Mouse (Mus musculus) lung, postnatal 4 days (tissue): Measurements from ENCODE around the gene Zbtb43.

Experiments used
- DNase-seq, 2 experiments: peaks; one replicate each; pipeline ENCODE4 v3.0.0; 2021

The Zbtb43 gene

DNA sequence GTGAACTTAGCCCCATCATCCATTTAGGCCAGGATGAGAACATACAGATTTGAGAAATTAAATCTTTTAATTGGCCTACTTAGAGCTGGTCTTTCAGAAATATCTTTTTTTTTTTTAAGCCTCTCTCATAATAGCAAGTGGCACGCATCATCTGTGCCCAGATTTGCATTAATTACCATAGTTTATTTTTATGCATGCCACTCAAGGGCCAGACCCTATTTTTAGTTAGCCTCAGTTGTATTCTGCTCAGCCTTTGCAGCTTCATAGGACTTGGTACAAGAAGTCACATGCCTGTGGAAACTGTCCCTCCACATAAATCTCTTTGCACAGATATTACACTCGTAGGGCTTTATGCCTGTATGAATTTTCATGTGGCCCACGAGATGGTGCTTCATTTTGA, 14.9 kb downstream of the Zbtb43 start:
- no peak for DNase-seq

DNA sequence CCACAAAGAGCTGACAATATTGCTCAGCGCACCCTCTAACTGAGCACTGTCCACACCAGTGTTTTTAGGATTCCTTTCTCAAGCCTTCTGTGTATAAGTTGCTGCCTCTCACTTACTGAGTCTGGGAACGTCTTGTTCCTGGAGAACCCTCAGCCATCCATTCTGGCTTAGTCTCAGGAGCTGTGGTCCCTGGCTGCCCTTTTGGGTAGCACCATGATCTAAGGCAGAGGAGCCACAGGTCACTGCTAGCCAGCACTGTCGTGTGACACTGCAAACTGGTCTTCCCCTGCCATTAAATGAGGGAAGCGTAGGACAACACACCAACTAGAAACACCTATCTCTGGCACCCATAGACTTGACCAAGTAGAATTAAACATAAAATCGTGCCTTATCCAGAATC, 15.6 kb downstream of the Zbtb43 start:
- DNase-seq = no peak

- DNase-seq = peak; percentile 59 to 84
Observed at GRCm38 (mm10) chr2:33452140-33452539, 16.2 kb downstream of the Zbtb43 start.

GRCm38 (mm10) chr2:33451038-33451978, 17.1 kb downstream of the Zbtb43 start:
- DNase-seq = no peak

DNA sequence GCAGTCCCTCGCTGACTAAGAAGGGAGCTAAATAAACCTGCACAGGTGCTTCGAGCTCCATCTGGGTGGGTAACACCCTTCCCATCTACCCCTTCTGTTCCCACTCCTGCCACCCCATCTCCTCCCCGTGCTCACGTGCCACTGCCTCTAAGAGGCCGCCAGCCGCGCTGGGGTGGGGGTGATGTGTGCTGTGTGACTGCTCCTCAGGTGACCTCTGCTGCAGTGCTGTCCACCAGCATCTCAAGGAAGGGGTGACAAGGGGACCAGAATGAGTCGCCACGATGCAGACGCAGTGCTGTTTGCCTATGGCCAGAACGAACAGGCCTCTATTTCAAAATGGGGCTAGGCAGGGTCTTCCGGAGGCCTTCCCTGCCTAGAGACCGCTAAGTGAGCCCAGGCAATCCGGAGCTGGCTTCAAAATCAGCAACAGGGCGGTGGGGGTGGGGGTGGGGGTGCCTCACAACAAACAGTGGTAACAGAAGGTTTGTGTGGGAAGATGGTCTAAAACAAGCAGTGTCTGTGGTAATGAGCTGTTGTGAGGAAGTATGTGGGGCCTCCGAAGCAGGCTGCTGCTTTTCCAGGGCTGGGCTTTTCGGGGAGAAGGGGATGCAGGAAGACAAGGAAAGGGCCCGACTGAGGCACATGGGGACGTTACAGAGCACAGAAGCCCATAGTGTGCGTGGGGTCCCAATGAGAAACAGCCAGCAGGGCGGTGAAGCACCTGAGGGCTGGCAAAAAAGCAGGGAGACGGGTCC, 19.1 kb downstream of the Zbtb43 start:
- DNase-seq = no peak

- DNase-seq = no peak
Observed at GRCm38 (mm10) chr2:33446796-33447195, 21.6 kb downstream of the Zbtb43 start.

DNA sequence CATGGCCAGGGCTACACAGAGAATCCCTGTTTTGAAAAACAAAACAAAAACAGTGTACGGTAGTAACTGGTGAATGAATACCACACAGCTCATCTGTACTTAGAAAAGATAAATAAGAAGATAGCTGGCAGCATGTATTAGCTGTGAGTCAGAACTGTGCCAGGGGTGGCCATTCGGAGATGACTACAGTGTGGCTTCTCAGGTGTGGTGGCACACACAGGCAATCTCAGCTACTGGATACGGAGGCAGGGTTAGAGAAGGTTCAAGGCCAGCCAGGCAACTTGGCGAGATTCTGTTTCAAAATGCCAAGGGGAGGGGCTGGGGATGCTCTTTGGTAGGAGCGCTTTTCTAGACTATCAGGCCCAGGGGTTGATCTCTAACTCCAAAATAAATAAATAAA, 22.6 kb downstream of the Zbtb43 start:
- no peak for DNase-seq

GRCm38 (mm10) chr2:33444862-33445261, 23.5 kb downstream of the Zbtb43 start:
- no peak for DNase-seq

- DNase-seq = peak; percentile 90 to 94
Observed at GRCm38 (mm10) chr2:33444358-33444757, 24.0 kb downstream of the Zbtb43 start.

- no peak for DNase-seq
Observed at GRCm38 (mm10) chr2:33442701-33443100, 25.7 kb downstream of the Zbtb43 start.

DNA sequence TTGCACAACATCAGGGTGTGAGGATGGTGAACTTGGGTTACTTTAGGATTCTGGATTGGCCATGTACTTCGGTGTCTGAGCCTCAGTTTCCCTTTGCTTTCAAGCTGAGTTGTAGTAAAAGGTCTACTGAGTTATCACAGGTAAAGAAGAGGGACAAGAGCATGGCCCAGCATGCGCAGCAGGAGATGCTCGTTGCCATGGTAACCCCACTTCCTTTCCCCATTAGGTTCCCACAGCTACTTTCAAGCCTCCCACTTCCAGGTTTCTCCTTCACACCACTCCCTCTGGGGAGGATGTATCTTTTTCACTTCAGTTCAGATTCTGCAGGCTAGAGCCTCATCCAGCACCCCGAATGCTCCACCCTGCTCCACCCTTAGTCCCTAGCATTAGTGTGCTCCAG, 27.5 kb downstream of the Zbtb43 start:
- no peak for DNase-seq

DNA sequence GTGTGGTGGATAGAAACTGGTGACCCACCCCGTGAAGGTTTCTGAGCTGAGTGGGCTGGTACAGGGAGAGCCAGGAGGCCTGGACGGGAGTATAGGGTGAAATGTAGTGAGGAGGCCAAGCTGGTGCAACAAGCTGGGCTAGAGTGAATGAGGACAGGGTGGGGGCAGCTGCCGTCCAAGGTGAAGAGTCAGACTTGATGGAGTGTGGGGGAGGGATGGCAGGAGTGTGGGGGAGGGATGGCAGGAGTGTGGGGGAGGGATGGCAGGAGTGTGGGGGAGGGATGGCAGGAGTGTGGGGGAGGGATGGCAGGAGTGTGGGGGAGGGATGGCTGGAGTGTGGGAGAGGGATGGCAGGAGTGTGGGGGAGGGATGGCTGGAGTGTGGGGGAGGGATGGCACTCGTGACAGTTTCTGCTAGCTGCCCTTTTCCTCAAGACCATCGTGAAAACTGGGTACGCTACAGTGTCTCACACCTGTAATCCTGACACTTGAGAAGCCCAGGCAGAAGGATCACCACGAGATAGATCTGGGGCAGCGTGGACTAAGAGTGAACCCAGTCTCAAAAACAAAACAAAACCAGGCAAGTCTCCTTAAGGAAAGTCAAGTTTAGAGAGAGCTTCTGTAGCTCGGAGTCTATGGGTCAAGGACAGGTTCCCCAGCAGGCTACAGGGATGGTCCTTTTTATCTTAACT, 28.2 kb downstream of the Zbtb43 start:
- DNase-seq = no peak

DNA sequence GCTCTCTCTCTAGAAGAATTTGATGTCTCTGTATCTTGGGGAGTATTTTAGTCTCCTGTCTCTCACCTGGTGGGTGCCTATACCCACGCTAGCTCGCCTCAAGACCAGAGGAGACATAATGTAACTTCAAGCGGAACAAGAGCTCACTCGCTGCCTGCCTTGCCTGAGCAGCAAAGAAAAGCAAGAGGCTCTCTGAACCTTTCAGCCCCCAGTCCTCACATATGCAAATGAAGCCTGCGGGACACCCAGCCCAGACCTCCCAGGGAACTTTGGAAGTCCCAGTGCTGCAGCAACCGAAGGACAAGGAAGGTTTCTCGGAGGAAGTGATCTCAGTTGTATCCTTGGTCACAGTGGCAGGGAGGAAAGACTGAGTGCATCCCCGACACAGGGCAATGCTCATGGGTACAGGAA, 28.9 kb downstream of the Zbtb43 start:
- DNase-seq = no peak

DNA sequence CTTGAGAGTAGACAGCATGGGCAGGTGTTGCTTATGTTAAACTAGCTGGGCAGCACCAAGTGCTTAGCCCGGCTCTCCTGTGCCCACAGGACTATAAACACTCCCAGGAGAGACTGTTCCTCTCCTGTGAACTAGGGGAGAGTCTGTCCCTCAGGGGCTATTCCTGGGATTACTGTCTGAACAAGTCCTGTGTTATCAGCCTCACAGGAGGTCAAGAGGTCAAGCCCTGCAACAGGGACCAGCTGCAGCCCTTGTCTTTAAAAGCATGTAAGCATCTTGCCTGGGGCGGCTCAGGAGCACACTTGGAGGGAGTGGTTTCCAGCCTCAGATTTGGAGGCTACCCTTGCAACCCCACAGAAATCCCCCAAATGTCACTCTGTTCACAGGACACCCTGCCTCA, 30.0 kb downstream of the Zbtb43 start:
- DNase-seq = no peak

DNA sequence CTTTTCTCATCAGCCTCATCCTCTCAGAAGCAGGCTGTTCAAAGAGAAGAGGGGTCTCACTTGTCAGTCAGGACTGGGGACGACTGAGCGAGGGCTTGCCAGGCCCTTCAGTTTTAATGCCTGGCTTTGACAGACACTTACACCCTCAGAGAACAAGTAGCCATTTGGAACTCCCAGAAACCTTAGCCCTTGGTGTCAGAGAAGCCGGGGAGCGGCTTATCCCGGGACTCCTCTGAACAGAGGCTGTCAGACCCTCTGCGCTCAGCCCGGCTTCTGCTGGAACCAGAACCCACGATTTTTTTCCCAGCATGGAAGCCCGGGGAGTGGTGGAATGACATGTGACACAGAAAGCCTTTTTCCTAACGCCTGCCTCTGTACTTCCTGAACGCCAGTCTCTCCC, 31.2 kb downstream of the Zbtb43 start:
- no peak for DNase-seq

GRCm38 (mm10) chr2:33436035-33436580, 32.3 kb downstream of the Zbtb43 start:
- DNase-seq = peak; percentile 36 to 53

GRCm38 (mm10) chr2:33435036-33435650, 33.2 kb downstream of the Zbtb43 start:
- peak in 1 of 2 experiments; percentile 16 for DNase-seq

GRCm38 (mm10) chr2:33432877-33433276, 35.5 kb downstream of the Zbtb43 start:
- DNase-seq = peak in 1 of 2 experiments; percentile 64

DNA sequence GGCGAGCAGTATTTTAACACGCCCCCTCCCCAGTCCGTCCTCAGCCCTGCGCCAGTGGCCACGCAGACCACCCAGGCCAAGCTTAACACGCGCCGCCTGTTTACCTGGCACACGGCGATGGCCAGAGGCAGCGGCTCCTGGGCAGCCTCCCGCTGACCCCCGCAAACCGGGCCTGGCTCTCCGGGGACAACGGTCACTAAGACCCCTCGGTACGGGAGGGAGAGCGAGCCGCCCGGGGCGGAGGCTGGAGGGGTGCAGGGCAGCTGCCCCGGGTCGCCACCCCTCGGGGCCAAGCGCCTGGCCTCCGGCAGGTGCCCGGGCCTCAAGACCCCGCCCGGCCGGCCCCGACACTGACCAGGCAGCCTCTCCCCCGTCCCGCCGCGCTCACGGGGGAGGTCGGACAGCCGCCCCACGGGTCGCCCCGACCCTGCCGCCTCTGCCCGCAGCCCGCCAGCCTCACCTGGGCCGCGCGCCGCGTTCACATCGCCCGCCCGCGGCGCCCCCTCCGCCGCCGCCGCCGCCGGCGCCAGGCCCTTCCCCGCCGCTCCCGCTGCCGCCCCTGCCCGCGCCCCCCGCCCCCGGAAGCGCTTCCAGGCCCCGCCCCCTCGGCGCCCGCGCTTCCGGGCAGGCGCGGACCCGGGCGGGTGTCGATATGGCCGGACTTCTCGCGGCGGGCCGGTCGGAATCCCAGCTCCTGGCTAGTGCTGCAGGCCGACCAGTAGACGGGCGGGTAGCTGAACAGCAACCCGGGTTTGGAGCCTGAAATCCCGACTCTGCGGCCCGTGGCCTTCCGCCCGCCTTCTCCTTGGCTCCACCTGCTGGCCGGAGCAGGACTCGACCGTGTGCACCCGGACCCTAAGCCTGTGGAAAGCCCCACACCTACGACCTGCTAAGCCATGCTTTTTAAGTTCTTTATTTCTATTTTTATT, 37.3 kb downstream of the Zbtb43 start, which contains the start of gene Zbtb34:
TSS of gene Zbtb34 (minus strand) at position 554 of the 929 bp plus-strand sequence.
- peak; percentile 77 to 84 for DNase-seq

GRCm38 (mm10) chr2:33430081-33430770, 38.1 kb downstream of the Zbtb43 start:
- peak in 1 of 2 experiments; percentile 26 for DNase-seq

DNA sequence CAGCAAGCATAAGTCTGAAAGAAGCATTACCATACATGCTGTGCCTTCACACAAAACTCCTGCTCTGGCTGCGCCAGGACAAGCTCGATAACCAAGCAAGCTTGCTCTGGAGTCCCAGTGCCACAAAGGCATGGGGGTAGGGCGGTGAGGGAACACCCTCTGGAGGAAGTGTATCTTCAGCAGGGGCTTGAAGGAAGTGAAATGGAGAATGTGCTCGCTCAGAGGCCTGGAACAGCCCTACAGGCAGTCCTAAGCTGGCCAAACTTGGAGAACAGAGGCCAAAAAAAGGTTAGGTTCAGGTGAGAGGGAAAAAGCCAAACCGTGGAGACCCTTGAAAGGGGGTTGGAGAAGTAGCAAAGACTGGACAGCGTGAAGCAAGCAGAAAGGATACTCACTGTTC, 39.0 kb downstream of the Zbtb43 start:
- peak; percentile 68 to 71 for DNase-seq
